Mouse (Mus musculus) embryonic facial prominence, embryonic 14.5 days (tissue): ENCODE measurements at regions not wholly inside any gene's neighbourhood (a gene's known extent, or its start where the extent isn't known, plus 50 kb on each side); places are given as distances from the start of the nearest gene placed in this dataset.

Experiments
- ATAC-seq: fragments of 200-750 bp; cut with Nextera tagmentation; 2 replicates; pipeline ENCODE4 v1.8.0; 2017; ENCODE audit warnings: low read depth, moderate number of reproducible peaks, moderate TSS enrichment
- DNase-seq: peaks from one replicate; pipeline ENCODE4 v3.0.0-alpha.2; 2015; ENCODE audit warnings: low spot score
- H3K27ac ChIP-seq: fragments of 300-500 bp; sonication (generic); replicated peaks from 2 replicates; pipeline ENCODE4 v1.5.1; 2014; ENCODE audit warnings: low read depth, mild to moderate bottlenecking, low read length, moderate library complexity
- H3K27me3 ChIP-seq: fragments of 300-500 bp; sonication (generic); replicated peaks from 2 replicates; pipeline ENCODE4 v1.6.1; 2014; ENCODE audit warnings: low read length; ENCODE audit not compliant: control insufficient read depth, insufficient read depth
- H3K36me3 ChIP-seq: fragments of 300-500 bp; sonication (generic); 2 replicates; pipeline ENCODE4 v1.6.1; 2014; ENCODE audit warnings: low read length, mixed read lengths; ENCODE audit not compliant: control insufficient read depth, insufficient read depth
- H3K4me1 ChIP-seq: fragments of 300-500 bp; sonication (generic); 2 replicates; pipeline ENCODE4 v1.6.1; 2014; ENCODE audit warnings: antibody characterized with exemption, low read length; ENCODE audit not compliant: control insufficient read depth, insufficient read depth
- H3K4me2 ChIP-seq: fragments of 300-500 bp; sonication (generic); 2 replicates; pipeline ENCODE4 v1.6.1; 2014; ENCODE audit warnings: low read depth, mild to moderate bottlenecking, low read length, moderate library complexity, mixed read lengths
- H3K4me3 ChIP-seq: fragments of 300-500 bp; sonication (generic); 2 replicates; pipeline ENCODE4 v1.5.1; 2014; ENCODE audit warnings: low read depth, mild to moderate bottlenecking, low read length
- H3K9ac ChIP-seq: fragments of 300-500 bp; sonication (generic); 2 replicates; pipeline ENCODE4 v1.6.1; 2014; ENCODE audit warnings: low read depth, mild to moderate bottlenecking, low read length, moderate library complexity, mixed read lengths
- H3K9me3 ChIP-seq: fragments of 300-500 bp; sonication (generic); 2 replicates; pipeline ENCODE4 v1.6.1; 2016; ENCODE audit warnings: low read length; ENCODE audit not compliant: control insufficient read depth
- WGBS: fragments of 180-500 bp; shearing (Covaris S2); extraction: QIAGEN DNeasy Blood & Tissue Kit; methylation state at CpG from one replicate; pipeline ENCODE4 v1.1.7; 2014; 5-methylcytosine and 5-hydroxymethylcytosine counted together

GRCm38 (mm10) chr2:68530228-68530627 is 52.0 kb upstream of the 4933409G03Rik start:
- WGBS = 87% methylated on average over 6 of the region's 6 CpGs

GRCm38 (mm10) chr2:68531099-68531498 is 51.1 kb upstream of the 4933409G03Rik start:
- H3K27me3 ChIP-seq = no peaks in the 10 kb centered on the region
- H3K36me3 ChIP-seq = no peaks in the 10 kb centered on the region
- no peak overlapping the region for H3K4me3 ChIP-seq
- ATAC-seq (no peak), DNase-seq (peak; percentile 20)
- H3K9me3 ChIP-seq = no peaks in the 10 kb centered on the region
- no peak overlapping the region for H3K27ac ChIP-seq
- H3K9ac ChIP-seq = no peak overlapping the region
- H3K4me1 ChIP-seq = no peaks in the 10 kb centered on the region
- WGBS = 52% methylated on average over 4 of the region's 4 CpGs
- no peak overlapping the region for H3K4me2 ChIP-seq

More at GRCm38 (mm10) chr2:68530228-68530627, 52.0 kb upstream of the 4933409G03Rik start:
- H3K36me3 ChIP-seq = no peaks in the 10 kb centered on the region
- DNase-seq = no peak
- H3K9ac ChIP-seq = no peak overlapping the region
- no peaks in the 10 kb centered on the region for H3K4me1 ChIP-seq
- no peaks in the 10 kb centered on the region for H3K27me3 ChIP-seq
- H3K4me2 ChIP-seq = no peak overlapping the region
- ATAC-seq = no peak
- no peaks in the 10 kb centered on the region for H3K9me3 ChIP-seq
- no peak overlapping the region for H3K27ac ChIP-seq
- H3K4me3 ChIP-seq = no peak overlapping the region
